Mouse (Mus musculus) embryonic facial prominence, embryonic 11.5 days (tissue): ENCODE data around the gene Ap2b1. TPM values are rescaled to one million over a fixed set of nuclear protein-coding genes. Genes with fewer than 3 reads are reported as not detected.

Source experiments
- ATAC-seq: fragments of 200-750 bp; cut with Nextera tagmentation; replicated peaks from 2 replicates; pipeline ENCODE4 v1.8.0; 2017; ENCODE audit warnings: low read depth; ENCODE audit not compliant: insufficient number of reproducible peaks, low FRiP score, low TSS enrichment
- DNase-seq: peaks from one replicate; pipeline ENCODE4 v3.0.0-alpha.2; 2015; ENCODE audit warnings: low spot score
- H3K27ac ChIP-seq: fragments of 300-500 bp; sonication (generic); replicated peaks from 2 replicates; pipeline ENCODE4 v1.5.1; 2014; ENCODE audit warnings: mild to moderate bottlenecking, low read depth, low read length, control low read depth
- H3K27me3 ChIP-seq: fragments of 300-500 bp; sonication (generic); 2 replicates; pipeline ENCODE4 v1.6.1; 2014; ENCODE audit warnings: mild to moderate bottlenecking, low read length, moderate library complexity, mixed read lengths; ENCODE audit not compliant: control insufficient read depth, insufficient read depth
- H3K36me3 ChIP-seq: fragments of 300-500 bp; sonication (generic); replicated peaks from 2 replicates; pipeline ENCODE4 v1.6.1; 2014; ENCODE audit warnings: low read depth, mild to moderate bottlenecking, low read length, moderate library complexity, mixed read lengths; ENCODE audit not compliant: control insufficient read depth, insufficient read depth
- H3K4me1 ChIP-seq: fragments of 300-500 bp; sonication (generic); 2 replicates; pipeline ENCODE4 v1.6.1; 2014; ENCODE audit warnings: low read length, mixed read lengths; ENCODE audit not compliant: control insufficient read depth, insufficient read depth
- H3K4me2 ChIP-seq: fragments of 300-500 bp; sonication (generic); 2 replicates; pipeline ENCODE4 v1.6.1; 2014; ENCODE audit warnings: low read depth, mild to moderate bottlenecking, control low read depth, low read length, moderate library complexity
- H3K4me3 ChIP-seq: fragments of 300-500 bp; sonication (generic); 2 replicates; pipeline ENCODE4 v1.5.1; 2014; ENCODE audit warnings: low read depth, low read length, control low read depth
- H3K9ac ChIP-seq: fragments of 300-500 bp; sonication (generic); replicated peaks from 2 replicates; pipeline ENCODE4 v1.6.1; 2014; ENCODE audit warnings: mild to moderate bottlenecking, control low read depth, low read length
- H3K9me3 ChIP-seq: fragments of 300-500 bp; sonication (generic); replicated peaks from 2 replicates; pipeline ENCODE4 v1.6.1; 2016; ENCODE audit warnings: mild to moderate bottlenecking, low read length, inconsistent platforms, mixed read lengths; ENCODE audit not compliant: control insufficient read depth
- WGBS: fragments of 180-500 bp; shearing (Covaris S2); extraction: QIAGEN DNeasy Blood & Tissue Kit; methylation state at CpG from one replicate; pipeline ENCODE4 v1.1.7; 2014; 5-methylcytosine and 5-hydroxymethylcytosine counted together
- polyA plus RNA-seq: library from polyadenylated mRNA; unstranded; fragments of >200 nt; fragmentation: Nextera tagmentation; extraction: Ambion mirVana; gene quantifications from 2 replicates; pipeline ENCODE4 v1.2.1, GENCODE M21; 2014

The Ap2b1 gene
- polyA plus RNA-seq, 1 experiment from 2014 or later: 93.5 TPM

DNA sequence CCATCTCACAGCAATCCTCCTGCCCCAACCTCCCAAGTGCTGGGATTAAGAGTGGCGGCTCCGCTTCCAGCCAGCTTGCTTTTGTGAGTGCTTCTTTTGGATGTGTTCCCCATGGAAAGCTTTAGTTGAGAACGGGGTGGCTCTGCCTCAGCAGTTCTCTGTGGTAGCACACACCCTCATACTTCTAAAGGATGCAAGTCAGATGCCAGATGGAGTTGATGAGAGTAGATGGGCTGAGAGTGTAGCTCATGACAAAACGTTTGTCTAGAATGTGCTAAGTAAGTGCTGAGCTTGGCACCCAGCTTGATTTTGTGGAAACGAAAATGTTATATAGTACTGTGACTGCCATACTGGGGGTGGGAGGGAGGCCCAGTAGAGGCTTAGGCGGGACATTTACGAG, 37.0 kb downstream of the Ap2b1 start:
- Histone ChIP-seq H3K4me3 (no peak overlapping the region), H3K4me1 (no peaks in the 10 kb centered on the region), H3K4me2 (no peak overlapping the region), H3K9me3 (no peaks in the 10 kb centered on the region), H3K27ac (no peak overlapping the region), H3K9ac (no peak overlapping the region), H3K36me3 (no peaks in the 10 kb centered on the region; the same call in none of the 2 replicates), H3K27me3 (no peaks in the 10 kb centered on the region)
- no peak for ATAC-seq
- WGBS: 90% methylated on average over 7 of the region's 7 CpGs
- no peak for DNase-seq

DNA sequence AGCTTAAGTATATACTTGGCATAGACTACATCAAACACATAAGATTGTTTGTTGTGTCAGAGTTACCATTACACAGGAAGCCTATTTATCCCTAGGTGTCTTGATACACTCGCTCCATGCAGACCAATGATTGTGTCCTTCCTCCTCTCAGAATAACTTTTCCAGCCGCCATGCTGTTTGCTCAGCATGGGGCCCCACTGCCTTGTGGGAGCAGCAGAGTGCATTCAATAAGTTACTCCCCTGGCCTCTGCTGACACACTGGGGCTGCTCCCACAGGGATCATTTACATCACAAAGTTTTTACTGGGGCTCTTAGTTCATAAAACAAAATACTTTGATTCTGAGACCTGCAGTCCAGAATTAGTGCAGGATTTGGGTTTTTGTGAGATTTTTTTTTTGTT, 40.9 kb downstream of the Ap2b1 start:
- no peaks in the 10 kb centered on the region for H3K27me3 ChIP-seq
- no peak overlapping the region for H3K4me2 ChIP-seq
- WGBS: 53% methylated on average over 2 of the region's 2 CpGs
- H3K4me3 ChIP-seq: no peak overlapping the region
- DNase-seq (no peak), ATAC-seq (no peak)
- no peak overlapping the region for H3K27ac ChIP-seq
- H3K4me1 ChIP-seq: no peaks in the 10 kb centered on the region
- no peaks in the 10 kb centered on the region for H3K9me3 ChIP-seq
- H3K9ac ChIP-seq: no peak overlapping the region
- H3K36me3 ChIP-seq: peaks cover 4% of the 10 kb centered on the region

GRCm38 (mm10) chr11:83341716-83342245, 43.0 kb downstream of the Ap2b1 start:
- Histone ChIP-seq H3K9me3 (no peaks in the 10 kb centered on the region), H3K4me1 (no peaks in the 10 kb centered on the region), H3K27me3 (no peaks in the 10 kb centered on the region), H3K36me3 (peaks cover 5% of the 10 kb centered on the region), H3K27ac (no peak overlapping the region), H3K9ac (no peak overlapping the region), H3K4me3 (no peak overlapping the region), H3K4me2 (no peak overlapping the region)
- ATAC-seq (no peak), DNase-seq (no peak)
- WGBS: 87% methylated on average over 3 of the region's 3 CpGs

- H3K4me2 ChIP-seq: no peak overlapping the region
- DNase-seq (no peak), ATAC-seq (no peak)
- no peak overlapping the region for H3K27ac ChIP-seq
- 89% methylated on average over 5 of the region's 5 CpGs for WGBS
- H3K27me3 ChIP-seq: no peaks in the 10 kb centered on the region
- H3K36me3 ChIP-seq: no peaks in the 10 kb centered on the region; the same call in 1 of the 2 replicates
- H3K4me3 ChIP-seq: no peak overlapping the region
- H3K4me1 ChIP-seq: no peaks in the 10 kb centered on the region
- H3K9me3 ChIP-seq: no peaks in the 10 kb centered on the region
- no peak overlapping the region for H3K9ac ChIP-seq
These were observed 56.6 kb downstream of the Ap2b1 start for GRCm38 (mm10) chr11:83355428-83355827.

DNA sequence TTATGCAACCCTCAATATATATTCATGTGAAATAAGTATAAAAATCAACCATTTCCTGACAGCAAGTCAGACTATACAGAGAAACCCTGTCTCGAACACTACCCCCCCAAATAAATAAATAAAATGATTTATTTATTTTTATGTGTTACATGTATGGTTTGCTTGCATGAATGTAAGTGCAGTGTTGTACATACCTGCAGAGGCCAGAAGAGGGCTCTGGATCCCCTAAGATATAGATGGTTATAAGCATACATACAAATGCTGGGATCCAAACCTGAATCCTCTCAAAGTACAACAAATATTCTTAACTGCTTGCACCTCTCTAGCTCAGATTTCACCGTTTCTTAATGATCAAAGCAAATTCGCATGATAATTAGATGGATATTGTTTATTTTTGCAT, 58.6 kb downstream of the Ap2b1 start:
- H3K9me3 ChIP-seq: no peaks in the 10 kb centered on the region
- H3K9ac ChIP-seq: no peak overlapping the region
- WGBS: 68% methylated on average over 3 of the region's 3 CpGs
- H3K4me3 ChIP-seq: no peak overlapping the region
- no peaks in the 10 kb centered on the region for H3K27me3 ChIP-seq
- DNase-seq: peak; percentile 56
- H3K4me1 ChIP-seq: no peaks in the 10 kb centered on the region
- H3K27ac ChIP-seq: no peak overlapping the region
- H3K4me2 ChIP-seq: no peak overlapping the region
- no peaks in the 10 kb centered on the region; the same call in 1 of the 2 replicates for H3K36me3 ChIP-seq
- no peak for ATAC-seq

DNA sequence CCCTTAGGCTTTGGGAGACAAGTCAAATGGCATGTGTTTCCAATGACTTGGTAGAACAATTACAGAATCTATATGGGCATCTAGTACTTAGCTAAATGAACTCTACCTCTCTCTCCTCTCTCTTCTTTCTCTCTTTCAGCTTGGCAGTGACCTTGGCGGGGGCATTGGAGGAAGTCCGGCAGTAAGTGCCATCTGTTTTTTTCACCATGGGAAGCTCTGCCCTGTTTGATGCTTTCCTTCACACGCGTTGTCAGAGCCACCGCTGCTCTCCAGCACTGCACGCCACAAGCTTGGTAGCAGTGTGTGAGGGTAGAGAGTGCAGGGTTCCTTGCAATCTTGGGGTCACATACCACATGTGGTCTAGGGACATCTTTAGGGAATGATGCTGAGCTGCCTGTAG, 65.8 kb downstream of the Ap2b1 start:
- Histone ChIP-seq H3K4me1 (no peaks in the 10 kb centered on the region), H3K4me2 (no peak overlapping the region), H3K4me3 (no peak overlapping the region), H3K9me3 (no peaks in the 10 kb centered on the region), H3K36me3 (no peaks in the 10 kb centered on the region), H3K9ac (no peak overlapping the region), H3K27me3 (no peaks in the 10 kb centered on the region), H3K27ac (no peak overlapping the region)
- DNase-seq (no peak), ATAC-seq (no peak)
- WGBS: 93% methylated on average over 6 of the region's 6 CpGs

GRCm38 (mm10) chr11:83371267-83371666, 72.4 kb downstream of the Ap2b1 start:
- Histone ChIP-seq H3K27me3 (no peaks in the 10 kb centered on the region), H3K9me3 (no peaks in the 10 kb centered on the region), H3K9ac (no peak overlapping the region), H3K36me3 (peaks cover 2% of the 10 kb centered on the region; the same call in 1 of the 2 replicates), H3K27ac (no peak overlapping the region), H3K4me2 (no peak overlapping the region), H3K4me3 (no peak overlapping the region), H3K4me1 (no peaks in the 10 kb centered on the region)
- no peak for DNase-seq
- no peak for ATAC-seq
- WGBS: 96% methylated on average over 4 of the region's 4 CpGs

DNA sequence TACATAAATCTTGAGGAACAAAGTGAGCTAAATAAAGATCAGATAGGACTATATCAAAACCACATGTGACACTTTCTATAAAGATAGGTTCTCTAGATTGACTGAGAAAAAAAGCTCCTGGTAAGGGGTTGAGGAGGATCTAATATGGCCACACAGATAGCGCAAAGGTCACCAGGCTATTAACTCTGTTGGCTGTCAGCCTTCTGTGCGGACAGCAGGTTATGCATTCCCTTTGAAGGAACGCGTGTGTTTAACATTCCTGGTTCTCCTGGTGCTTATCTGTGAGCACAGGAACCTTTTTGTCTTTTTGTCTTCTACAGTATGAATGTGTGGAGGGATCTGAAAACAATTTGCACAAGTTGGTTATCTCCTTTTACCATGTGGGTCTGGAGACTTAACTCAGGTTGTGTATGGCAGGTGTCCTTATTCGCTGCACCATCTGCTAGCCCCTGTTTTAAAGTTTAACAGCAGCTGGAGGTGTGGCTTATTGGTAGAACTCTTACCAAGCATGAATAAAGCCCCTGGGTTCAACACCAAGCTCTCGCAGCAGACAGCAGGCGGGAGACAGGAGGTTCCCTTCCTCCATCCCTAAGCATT, 81.0 kb downstream of the Ap2b1 start:
- Histone ChIP-seq H3K27ac (no peak overlapping the region), H3K4me1 (no peaks in the 10 kb centered on the region), H3K36me3 (no peaks in the 10 kb centered on the region), H3K27me3 (no peaks in the 10 kb centered on the region), H3K4me2 (no peak overlapping the region), H3K9me3 (no peaks in the 10 kb centered on the region), H3K9ac (no peak overlapping the region), H3K4me3 (no peak overlapping the region)
- no peak for ATAC-seq
- WGBS: 84% methylated on average over 7 of the region's 7 CpGs
- no peak for DNase-seq
